13 mouse cellular contexts compared by ENCODE assay signal in the genomic region with DNA sequence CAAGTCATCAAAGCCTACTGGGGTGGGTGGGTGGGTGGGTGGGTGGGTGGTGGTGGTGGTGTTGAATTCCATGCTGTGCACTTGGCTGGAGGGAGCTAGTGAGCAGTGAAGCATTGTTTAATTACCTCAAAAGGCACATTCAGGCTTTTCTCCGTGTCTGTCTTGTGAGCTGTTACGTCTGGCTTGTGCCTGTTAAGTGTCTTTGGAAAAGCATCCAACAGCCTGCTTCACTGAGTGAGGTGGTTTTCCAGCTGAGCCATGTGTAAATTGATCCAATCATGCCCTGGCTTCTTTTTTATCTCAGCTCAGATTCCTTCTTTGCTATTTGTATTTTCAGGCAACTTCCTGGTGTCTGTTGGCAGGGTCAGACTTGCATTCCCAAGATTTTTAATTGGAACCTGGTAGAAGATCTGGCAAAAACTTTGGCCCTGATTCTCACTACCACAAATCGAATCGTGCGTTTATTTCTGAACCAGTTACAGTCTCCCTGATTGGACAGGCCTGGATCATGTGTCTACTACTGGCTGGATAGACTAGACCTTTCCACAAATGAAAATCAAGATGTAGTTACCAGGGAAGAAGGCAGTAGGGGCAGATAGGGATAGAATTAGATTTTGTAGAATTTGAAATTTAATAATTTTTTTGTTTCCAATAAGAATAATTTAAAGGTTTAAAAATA. TPM values are rescaled to one million over a fixed set of nuclear protein-coding genes. Genes with fewer than 3 reads are reported as not detected.
A peak's percentile ranks its signal among the peaks of the same experiment; 100 is the strongest.
DNase-seq lines count a peak whose midpoint lies in the region; ATAC-seq and TF ChIP-seq lines count a peak whose summit lies in the region.
"Had no signal": no experiment of that assay in that cellular context is flagged by ENCODE, and none has a peak within 500 bp of the region (broad histone marks: within the 10 kb centered on the region; RNA-seq: fewer than 3 reads in every experiment).

No protein-coding gene starts in this region.

- no peak for TF ChIP-seq CTCF in liver, postnatal 0 days (IDR thresholded peaks at IDR 0.05; ENCODE audit: low read depth)

- 67% methylated on average over 5 of the region's 5 CpGs for WGBS in liver, postnatal 0 days (ENCODE audit: insufficient replicate concordance)
- WGBS in liver, embryonic 11.5 days = 70% methylated on average over 5 of the region's 5 CpGs

- peak overlapping the region; percentile 94 for H3K27ac ChIP-seq in liver, postnatal 0 days (ENCODE audit: low read depth)
- H3K27ac ChIP-seq in liver, embryonic 11.5 days (ENCODE audit: low read depth, low read length) = no peak overlapping the region
- H3K27ac ChIP-seq: macrophage; midbrain, embryonic 15.5 days; neural tube, embryonic 12.5 days had no signal

- peaks cover 20% of the 10 kb centered on the region for H3K4me1 ChIP-seq in liver, postnatal 0 days (ENCODE audit: insufficient read depth)
- no peaks in the 10 kb centered on the region for H3K4me1 ChIP-seq in liver, embryonic 11.5 days (replicated peaks; ENCODE audit: control insufficient read depth, insufficient read depth, low read length)
- H3K4me1 ChIP-seq: midbrain, embryonic 15.5 days had no signal

- peak; percentile 16 for DNase-seq in gastrocnemius, postnatal 25 days
- DNase-seq in gastrocnemius, adult 8-10 months (ENCODE audit: low spot score in 2 of 2) = no peak
- no peak for DNase-seq in liver, postnatal 0 days
- DNase-seq in liver, embryonic 11.5 days (ENCODE audit: low spot score) = no peak
- DNase-seq in embryo, embryonic 10.5 days (ENCODE audit: low spot score) = peak; percentile 22
- peak; percentile 35 for DNase-seq in retina, embryonic 14.5 days (ENCODE audit: low spot score)
- DNase-seq in spleen, postnatal 10 days (ENCODE audit: low spot score in 2 of 2) = no peak
- DNase-seq: right cerebral cortex, adult 18-20 months; thymus, postnatal 4 days had no signal

- no peak for ATAC-seq in liver, postnatal 0 days
- no peak for ATAC-seq in liver, embryonic 11.5 days (replicated peaks; ENCODE audit: low FRiP score)
- ATAC-seq: midbrain, embryonic 15.5 days had no signal

- H3K9me3 ChIP-seq in liver, postnatal 0 days (ENCODE audit: low read length) = no peaks in the 10 kb centered on the region
- no peaks in the 10 kb centered on the region for H3K9me3 ChIP-seq in liver, embryonic 11.5 days (ENCODE audit: control insufficient read depth, low read length)
- H3K9me3 ChIP-seq: liver, embryonic 15.5 days; midbrain, embryonic 15.5 days; neural tube, embryonic 12.5 days had no signal

- H3K27me3 ChIP-seq in liver, postnatal 0 days (ENCODE audit: insufficient read depth, low read length) = no peaks in the 10 kb centered on the region
- H3K27me3 ChIP-seq in liver, embryonic 11.5 days (replicated peaks; ENCODE audit: control insufficient read depth, insufficient read depth, low read length) = no peaks in the 10 kb centered on the region
- H3K27me3 ChIP-seq: liver, embryonic 15.5 days; midbrain, embryonic 15.5 days; neural tube, embryonic 12.5 days had no signal

- TF ChIP-seq EP300 in liver, postnatal 0 days (IDR thresholded peaks at IDR 0.05; ENCODE audit: low read depth) = no peak

- H3K4me3 ChIP-seq in liver, postnatal 0 days (ENCODE audit: low read depth, low read length) = no peak overlapping the region
- H3K4me3 ChIP-seq in liver, embryonic 11.5 days (ENCODE audit: low read depth, low read length) = no peak overlapping the region
- H3K4me3 ChIP-seq: liver, embryonic 15.5 days; midbrain, embryonic 15.5 days; neural tube, embryonic 12.5 days had no signal

- no peak overlapping the region for H3K9ac ChIP-seq in liver, postnatal 0 days (replicated peaks)
- H3K9ac ChIP-seq in liver, embryonic 11.5 days (ENCODE audit: low read depth, low read length) = no peak overlapping the region
- H3K9ac ChIP-seq: liver, embryonic 15.5 days; midbrain, embryonic 15.5 days; neural tube, embryonic 12.5 days had no signal

- no peak overlapping the region for H3K4me2 ChIP-seq in liver, postnatal 0 days (ENCODE audit: low read depth, low read length)
- no peak overlapping the region for H3K4me2 ChIP-seq in liver, embryonic 11.5 days
- H3K4me2 ChIP-seq: liver, embryonic 15.5 days; midbrain, embryonic 15.5 days; neural tube, embryonic 12.5 days had no signal

- no peaks in the 10 kb centered on the region for H3K36me3 ChIP-seq in liver, postnatal 0 days (replicated peaks; ENCODE audit: insufficient read depth, low read length)
- H3K36me3 ChIP-seq in liver, embryonic 11.5 days (ENCODE audit: control insufficient read depth, insufficient read depth, low read length) = no peaks in the 10 kb centered on the region
- H3K36me3 ChIP-seq: liver, embryonic 15.5 days; midbrain, embryonic 15.5 days; neural tube, embryonic 12.5 days had no signal

RNA-seq across cellular contexts. Expression of a gene that starts 45.9 kb away (rescaled TPM):
- total RNA-seq in gastrocnemius, postnatal 25 days (2021) = 10 to 100 TPM; 90.6 to 99.7 TPM
- total RNA-seq in gastrocnemius, adult 8-10 months (2022) = 100 to 1,000 TPM in 1 of 4 experiments, 10 to 100 TPM in 3; 90.7 to 104 (median 96.9) TPM
- polyA plus RNA-seq in liver, postnatal 0 days (2015; fragmentation: Nextera tagmentation; extraction: Ambion mirVana) = 163 and 170 TPM in 2 replicates
- 457 and 496 TPM in 2 replicates for polyA plus RNA-seq in liver, embryonic 11.5 days (2014; fragmentation: Nextera tagmentation; extraction: Ambion mirVana)

Comparison
In these comparisons a context has a peak if more than half of its experiments do, and no peak if none do; other contexts are left out.
1. DNase-seq: peak in gastrocnemius, postnatal 25 days (single experiment), embryo, embryonic 10.5 days (single experiment) and retina, embryonic 14.5 days (single experiment); none in gastrocnemius, adult 8-10 months (0 of 2), liver, postnatal 0 days (single experiment), liver, embryonic 11.5 days (single experiment) and spleen, postnatal 10 days (0 of 2).